Mouse (Mus musculus) left cerebral cortex, postnatal 10 days (tissue): ENCODE measurements around the gene Ifitm3. TPM values are rescaled to one million over a fixed set of nuclear protein-coding genes. Genes with fewer than 3 reads are reported as not detected.
"Not testable (repeated sequence)": the region's sequence is repeated elsewhere in the genome, so short reads cannot be mapped to it uniquely, and the experiment has no call there.

Experiments used
- DNase-seq, 2 experiments: peaks; one replicate each; pipeline ENCODE4 v3.0.0; 2021 to 2022; ENCODE audit warnings: low spot score in 2 of 2, mixed read lengths in 1 of 2; ENCODE audit errors: extremely low spot score in 1 of 2
- intact Hi-C: fragments of 180-260 bp; cut with DNase I; formaldehyde crosslinking; loops from one replicate; pipeline ENCODE4 v1.15.1; 2025
- total RNA-seq, 2 experiments: library from RNA; stranded (reverse); gene quantifications; 2 replicates each; pipeline ENCODE4 v1.2.3; 2021

The Ifitm3 gene
- total RNA-seq, 2 experiments from 2014 or later = 7.8 to 8.6 TPM

- intact Hi-C loops = loop anchor here (2.0 to 5.0 kb wide), 2 partner anchors 40 to 51 kb away; partner anchors contain the start of genes Gm45717 and Ifitm2
- peak in 1 of 2 experiments; percentile 38 for DNase-seq
Observed at GRCm38 (mm10) chr7:141008312-141008761, 2.2 kb downstream of the Ifitm3 start.

- intact Hi-C loops = loop anchor here (5.0 kb wide), 1 partner anchor 50 kb away; the partner anchor contains the start of genes Gm45717 and Ifitm2
- peak; percentile 52 to 53 for DNase-seq
Observed at GRCm38 (mm10) chr7:141006914-141007313, 3.7 kb downstream of the Ifitm3 start.

- intact Hi-C loops = loop anchor here (5.0 kb wide), 1 partner anchor 49 kb away; the partner anchor contains the start of genes Gm45717 and Ifitm2
- no peak for DNase-seq
Observed at GRCm38 (mm10) chr7:141006446-141006845, 4.1 kb downstream of the Ifitm3 start.

GRCm38 (mm10) chr7:141003248-141004010 is 7.1 kb downstream of the Ifitm3 start:
- DNase-seq = no peak
- intact Hi-C loops = no loop called here

GRCm38 (mm10) chr7:141000881-141001708 is 9.5 kb downstream of the Ifitm3 start:
- intact Hi-C loops = no loop called here
- DNase-seq = no peak

- intact Hi-C loops = no loop called here
- DNase-seq = no peak
Observed at GRCm38 (mm10) chr7:140998853-140999700, 11.5 kb downstream of the Ifitm3 start.

GRCm38 (mm10) chr7:140997817-140998216 is 12.8 kb downstream of the Ifitm3 start:
- no peak for DNase-seq
- intact Hi-C loops = no loop called here

GRCm38 (mm10) chr7:140991117-140991689 is 19.4 kb downstream of the Ifitm3 start:
- no peak for DNase-seq
- intact Hi-C loops = no loop called here

GRCm38 (mm10) chr7:140990622-140991021 is 19.9 kb downstream of the Ifitm3 start:
- DNase-seq = no peak
- intact Hi-C loops = no loop called here

- intact Hi-C loops = no loop called here
Observed at GRCm38 (mm10) chr7:140990185-140990584, 20.4 kb downstream of the Ifitm3 start.

GRCm38 (mm10) chr7:140989022-140989421 is 21.5 kb downstream of the Ifitm3 start:
- intact Hi-C loops = no loop called here
- no peak for DNase-seq

More at GRCm38 (mm10) chr7:140990185-140990584, 20.4 kb downstream of the Ifitm3 start:
- DNase-seq = no peak

GRCm38 (mm10) chr7:140987182-140988138 is 23.1 kb downstream of the Ifitm3 start:
- intact Hi-C loops = no loop called here
- DNase-seq = no peak

- no peak for DNase-seq
- intact Hi-C loops = no loop called here
Observed at GRCm38 (mm10) chr7:140982971-140983370, 27.6 kb downstream of the Ifitm3 start.

GRCm38 (mm10) chr7:140981704-140982103 is 28.9 kb downstream of the Ifitm3 start:
- intact Hi-C loops = no loop called here

GRCm38 (mm10) chr7:140976720-140977119 is 33.9 kb downstream of the Ifitm3 start:
- intact Hi-C loops, DNase-seq: not testable (repeated sequence)

More at GRCm38 (mm10) chr7:140981704-140982103, 28.9 kb downstream of the Ifitm3 start:
- DNase-seq = no peak

- intact Hi-C loops = no loop called here
- no peak for DNase-seq
Observed at GRCm38 (mm10) chr7:140975465-140975864, 35.1 kb downstream of the Ifitm3 start.

- no peak for DNase-seq
- intact Hi-C loops = no loop called here
Observed at GRCm38 (mm10) chr7:140974940-140975339, 35.6 kb downstream of the Ifitm3 start.
